Mouse (Mus musculus) left cerebral cortex, adult 8-10 months (tissue): ENCODE data around the gene Gm9999. TPM values are rescaled to one million over a fixed set of nuclear protein-coding genes. Genes with fewer than 3 reads are reported as not detected.
"Not testable (repeated sequence)": the region's sequence is repeated elsewhere in the genome, so short reads cannot be mapped to it uniquely, and the experiment has no call there.

ENCODE experiments used
- DNase-seq, 2 experiments: peaks; one replicate each; pipeline ENCODE4 v3.0.0; 2022; ENCODE audit warnings: low spot score in 2 of 2
- total RNA-seq, 4 experiments: library from RNA; stranded (reverse); gene quantifications; 2 replicates each; pipeline ENCODE4 v1.2.4; 2022

The Gm9999 gene
- total RNA-seq, 4 experiments from 2014 or later, result not detected

DNA sequence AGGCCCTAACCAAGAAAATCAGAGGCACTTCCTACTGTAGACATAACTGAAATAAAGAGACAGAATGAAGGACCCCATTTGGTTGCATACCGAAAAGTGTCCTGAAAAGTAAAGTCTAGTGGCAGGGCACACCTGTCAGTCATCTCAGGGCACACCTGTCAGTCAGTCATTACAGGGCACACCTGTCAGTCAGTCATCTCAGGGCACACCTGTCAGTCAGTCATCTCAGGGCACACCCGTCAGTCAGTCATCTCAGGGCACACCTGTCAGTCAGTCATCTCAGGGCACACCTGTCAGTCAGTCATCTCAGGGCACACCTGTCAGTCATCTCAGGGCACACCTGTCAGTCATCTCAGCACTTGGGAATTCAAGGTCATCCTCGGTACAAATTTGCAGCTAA is 43.5 kb downstream of the Gm9999 start:
- not testable (repeated sequence) for DNase-seq

DNA sequence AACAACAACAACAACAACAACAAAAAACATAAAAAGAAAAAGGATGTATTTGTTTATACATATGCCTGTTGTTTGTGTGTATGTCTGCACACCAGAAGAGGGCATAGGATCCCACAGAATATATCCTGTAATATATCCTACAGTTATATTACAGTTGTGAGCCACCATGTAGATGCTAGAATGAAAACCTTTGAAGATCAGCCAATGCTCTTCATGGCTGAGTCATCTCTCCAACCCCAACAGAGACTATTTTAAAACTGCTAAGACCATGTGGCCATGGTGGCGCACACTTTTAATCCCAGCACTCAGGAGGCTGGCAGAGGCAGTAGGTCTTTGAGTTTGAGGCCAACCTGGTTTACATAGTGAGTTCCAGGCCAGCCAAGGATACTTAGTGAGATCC is 44.1 kb downstream of the Gm9999 start:
- no peak for DNase-seq

DNA sequence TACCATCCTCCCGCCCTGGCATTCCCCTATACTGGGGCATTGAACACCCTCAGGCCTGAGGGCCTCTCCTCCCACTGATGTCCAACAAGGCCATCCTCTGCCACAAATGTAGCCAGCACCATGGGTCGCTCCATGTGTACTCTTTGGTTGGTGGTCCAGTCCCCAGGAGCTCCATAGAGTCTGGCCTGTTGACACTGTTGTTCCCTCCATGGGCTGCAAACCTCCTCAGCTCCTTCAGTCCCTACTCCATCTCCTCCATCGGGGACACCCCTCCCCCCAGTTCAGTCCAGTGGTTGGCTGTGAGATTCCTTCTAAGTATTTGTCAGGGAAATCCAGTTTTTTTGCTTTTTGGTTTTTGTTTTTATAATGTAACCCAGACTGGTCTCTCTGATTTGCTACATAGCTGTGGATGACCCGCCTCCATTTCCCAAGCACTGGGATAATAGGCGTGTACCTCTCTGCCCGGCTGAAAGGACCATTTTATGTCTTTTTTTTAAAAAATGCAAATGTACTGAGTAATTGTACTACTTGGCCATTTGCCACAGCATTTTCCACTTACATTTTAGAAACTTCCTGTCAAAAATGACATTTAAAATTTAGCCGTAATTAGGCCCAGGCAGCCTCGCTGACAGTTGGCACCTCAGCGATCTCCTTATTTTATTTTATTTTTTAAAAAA is 47.3 kb downstream of the Gm9999 start:
- no peak for DNase-seq

DNA sequence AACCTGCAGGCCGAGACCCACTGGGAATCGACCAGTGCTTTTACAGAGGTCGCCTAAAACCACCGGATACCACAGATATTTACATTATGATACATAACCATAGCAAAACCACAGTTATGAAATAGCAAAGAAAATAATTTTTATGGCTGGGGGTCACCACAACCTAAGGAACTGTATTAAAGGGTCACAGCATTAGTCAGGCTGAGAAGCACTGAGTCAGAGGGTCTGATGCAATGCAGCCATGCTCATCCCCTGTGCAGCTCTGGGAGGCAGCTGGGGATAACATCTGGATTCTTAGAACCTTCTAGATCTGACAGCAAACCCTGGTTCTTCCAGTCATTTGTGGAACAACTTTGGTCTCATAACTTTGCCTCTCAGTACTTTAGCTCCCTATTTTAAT is 48.0 kb downstream of the Gm9999 start:
- no peak for DNase-seq

- DNase-seq, result no peak
These were observed 51.5 kb downstream of the Gm9999 start for GRCm38 (mm10) chr7:47034785-47035384.

- no peak for DNase-seq
These were observed 52.0 kb downstream of the Gm9999 start for GRCm38 (mm10) chr7:47035426-47035825.

Other genes with a start within 250 kb of the Gm9999 start
- gene Saa1, start 240.6 kb upstream of the Gm9999 start, total RNA-seq, result not detected
- not detected for gene Saa2, start 231.8 kb upstream of the Gm9999 start, total RNA-seq
- gene Hps5, start 187.5 kb upstream of the Gm9999 start, total RNA-seq, result 10 to 100 TPM; 13.8 to 19.3 (median 16.5) TPM
- 10 to 100 TPM; 35.7 to 41.7 (median 37.8) TPM for gene Gtf2h1, start 187.5 kb upstream of the Gm9999 start, total RNA-seq
- gene Ldha, start 142.1 kb upstream of the Gm9999 start, total RNA-seq, result 100 to 1,000 TPM; 313 to 352 (median 334) TPM
- not detected for gene Ldhc, start 122.4 kb upstream of the Gm9999 start, total RNA-seq
- gene Tsg101, start 63.6 kb upstream of the Gm9999 start, total RNA-seq, result 10 to 100 TPM; 68.8 to 80.3 (median 76.1) TPM
- gene Uevld, start 25.1 kb upstream of the Gm9999 start, total RNA-seq, result 10 to 100 TPM; 11.0 to 20.4 (median 19.1) TPM
- 10 to 100 TPM; 14.0 to 16.1 (median 15.1) TPM for gene Spty2d1, start 24.8 kb downstream of the Gm9999 start, total RNA-seq
- gene Tmem86a, start 67.0 kb downstream of the Gm9999 start, total RNA-seq, result 10 to 100 TPM; 18.5 to 19.6 (median 19.0) TPM
- 100 to 1,000 TPM; 190 to 224 (median 202) TPM for gene Ptpn5, start 150.1 kb downstream of the Gm9999 start, total RNA-seq
- not detected for gene Mrgpra6, start 221.3 kb downstream of the Gm9999 start, total RNA-seq